In the genomic region with DNA sequence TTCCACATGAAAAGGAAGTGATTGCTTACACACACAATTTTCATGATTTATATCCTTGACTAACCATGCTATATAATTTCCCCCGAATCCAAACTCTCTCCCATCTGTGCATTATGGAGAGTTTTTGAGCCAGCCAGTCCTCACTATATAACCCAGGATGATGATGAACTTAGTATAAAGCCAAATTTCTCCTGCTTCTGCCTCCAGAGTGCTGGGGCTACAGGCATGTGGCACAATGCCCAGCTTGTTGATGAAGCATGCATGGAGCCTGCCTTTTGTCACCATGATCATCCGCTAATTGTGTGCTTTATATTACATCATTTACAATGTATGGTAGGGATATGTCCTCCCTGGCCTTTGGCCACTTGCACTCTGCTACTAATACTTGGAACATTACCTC, we compare ENCODE assay signal across 21 mouse cellular contexts.
"Had no signal": no experiment of that assay in that cellular context is flagged by ENCODE, and none has a peak within 500 bp of the region (broad histone marks: within the 10 kb centered on the region; RNA-seq: fewer than 3 reads in every experiment).

No protein-coding gene starts in this region.

- H3K36me3 ChIP-seq: limb, embryonic 15.5 days; midbrain, embryonic 12.5 days; midbrain, embryonic 15.5 days; neural tube, embryonic 12.5 days; neural tube, embryonic 15.5 days had no signal

- H3K4me2 ChIP-seq: limb, embryonic 15.5 days; liver, embryonic 11.5 days; lung, embryonic 14.5 days; midbrain, embryonic 12.5 days; midbrain, embryonic 15.5 days; neural tube, embryonic 12.5 days; neural tube, embryonic 15.5 days had no signal

- H3K9ac ChIP-seq: limb, embryonic 15.5 days; liver, embryonic 14.5 days; liver, postnatal 0 days; lung, embryonic 14.5 days; midbrain, embryonic 12.5 days; midbrain, embryonic 15.5 days; neural tube, embryonic 12.5 days; neural tube, embryonic 15.5 days had no signal

- H3K27me3 ChIP-seq: limb, embryonic 15.5 days; midbrain, embryonic 12.5 days; midbrain, embryonic 15.5 days; neural tube, embryonic 12.5 days; neural tube, embryonic 15.5 days had no signal

- H3K4me3 ChIP-seq: left cerebral cortex, adult 2 months; limb, embryonic 15.5 days; midbrain, embryonic 12.5 days; midbrain, embryonic 15.5 days; neural tube, embryonic 12.5 days; neural tube, embryonic 15.5 days had no signal

- H3K4me1 ChIP-seq: limb, embryonic 15.5 days; midbrain, embryonic 12.5 days; midbrain, embryonic 15.5 days; neural tube, embryonic 12.5 days; neural tube, embryonic 15.5 days had no signal

- ATAC-seq: liver, postnatal 0 days; lung, postnatal 0 days; midbrain, embryonic 15.5 days had no signal

- DNase-seq: kidney, adult 18-20 months; kidney, adult 9 months; kidney, postnatal 36 days; layer of hippocampus, postnatal 36 days; liver, postnatal 0 days; lung, embryonic 14.5 days; right cerebral cortex, adult 18-20 months; right cerebral cortex, postnatal 14 days; right cerebral cortex, postnatal 4 days; thymus, adult 18-20 months; thymus, postnatal 36 days had no signal

- H3K27ac ChIP-seq: left cerebral cortex, adult 2 months; limb, embryonic 15.5 days; liver, embryonic 14.5 days; macrophage; midbrain, embryonic 12.5 days; midbrain, embryonic 15.5 days; neural tube, embryonic 12.5 days; neural tube, embryonic 15.5 days had no signal

- H3K9me3 ChIP-seq: limb, embryonic 15.5 days; midbrain, embryonic 12.5 days; midbrain, embryonic 15.5 days; neural tube, embryonic 12.5 days; neural tube, embryonic 15.5 days had no signal
